Mouse (Mus musculus) testis, adult 2 months (tissue): ENCODE results near the gene Tspan7.

ENCODE experiments used
- CTCF ChIP-seq: fragments of 200-500 bp; IDR thresholded peaks from 2 replicates; pipeline ENCODE4 v1.5.1; 2012; ENCODE audit warnings: low read depth, mild to moderate bottlenecking, inconsistent platforms, low read length, moderate library complexity; ENCODE audit not compliant: control insufficient read depth, insufficient read depth, insufficient replicate concordance
- POLR2A ChIP-seq: fragments of 200-500 bp; IDR thresholded peaks from 2 replicates; pipeline ENCODE4 v1.6.1; 2012; ENCODE audit warnings: low read depth, mild to moderate bottlenecking, inconsistent platforms, low read length, moderate library complexity; ENCODE audit not compliant: control insufficient read depth

GRCm38 (mm10) chrX:10549708-10550107 lies 64.8 kb downstream of the Tspan7 start:
- TF ChIP-seq POLR2A (no peak), CTCF (no peak)
